Mouse (Mus musculus) embryonic stem cell, embryonic (primary cell): ENCODE measurements at regions not wholly inside any gene's neighbourhood (a gene's known extent, or its start where the extent isn't known, plus 50 kb on each side); places are given as distances from the start of the nearest gene placed in this dataset.

Experiments used
- CTCF ChIA-PET, 4 experiments: fragments of 300-600 bp in 2 of 4; fragments of 350-600 bp in 2 of 4; sonication (Branson Sonifier 250); formaldehyde crosslinking; loops; one replicate each; lab custom pipeline; 2022; ENCODE audit warnings: inconsistent platforms in 2 of 4; lab: Charles Lee
- POLR2A ChIA-PET, 4 experiments: fragments of 300-600 bp in 2 of 4; fragments of 350-600 bp in 2 of 4; sonication (Branson Sonifier 250); formaldehyde crosslinking; loops; one replicate each; lab custom pipeline; 2022; ENCODE audit warnings: antibody characterized with exemption in 4 of 4, inconsistent platforms in 1 of 4; lab: Charles Lee

- ChIA-PET CTCF (interaction anchor here in 1 of 4 experiments (0.9 kb wide), 1 partner anchor 49 kb away, joined by 3 read pairs; no protein-coding TSS in a partner anchor), POLR2A (no interaction called here)
These were observed 61.1 kb upstream of the Xpa start for GRCm38 (mm10) chr4:46257061-46257795.

- ChIA-PET POLR2A (no interaction called here), CTCF (interaction anchor here in 1 of 4 experiments (0.6 kb wide), 1 partner anchor 34 kb away, joined by 3 read pairs; no protein-coding TSS in a partner anchor)
These were observed 62.7 kb upstream of the Xpa start for GRCm38 (mm10) chr4:46258774-46259173.

- ChIA-PET CTCF (interaction anchor here in 1 of 4 experiments (0.6 kb wide), 1 partner anchor 752 kb away, joined by 3 read pairs; no protein-coding TSS in a partner anchor), POLR2A (interaction anchor here in 1 of 4 experiments (0.6 kb wide), 1 partner anchor 18 kb away, joined by 3 read pairs; no protein-coding TSS in a partner anchor)
These were observed 72.6 kb upstream of the Xpa start for GRCm38 (mm10) chr4:46268564-46269247.

GRCm38 (mm10) chr4:46271066-46271465 lies 72.3 kb upstream of the Foxe1 start:
- ChIA-PET CTCF (interaction anchor here in 1 of 4 experiments (1.0 kb wide), 1 partner anchor 119 kb away, joined by 3 read pairs; no protein-coding TSS in a partner anchor), POLR2A (no interaction called here)

- POLR2A ChIA-PET: interaction anchor here in 1 of 4 experiments (0.7 kb wide), 1 partner anchor 48 kb away, joined by 3 read pairs; no protein-coding TSS in a partner anchor
- CTCF ChIA-PET: interaction anchor here in 1 of 4 experiments (0.6 kb wide), 1 partner anchor 43 kb away, joined by 3 read pairs; no protein-coding TSS in a partner anchor
These were observed 67.6 kb upstream of the Foxe1 start for GRCm38 (mm10) chr4:46275773-46276172.

GRCm38 (mm10) chr4:46276851-46277581 lies 66.4 kb upstream of the Foxe1 start:
- ChIA-PET CTCF (interaction anchor here in 1 of 4 experiments (0.6 kb wide), 1 partner anchor 328 kb away, joined by 3 read pairs; no protein-coding TSS in a partner anchor), POLR2A (interaction anchor here in 1 of 4 experiments (0.6 kb wide), 1 partner anchor 53 kb away, joined by 3 read pairs; no protein-coding TSS in a partner anchor)

GRCm38 (mm10) chr4:46286955-46287354 lies 56.5 kb upstream of the Foxe1 start:
- ChIA-PET POLR2A (no interaction called here), CTCF (no interaction called here)

GRCm38 (mm10) chr4:46291620-46292254 lies 51.7 kb upstream of the Foxe1 start:
- CTCF ChIA-PET: no interaction called here
- POLR2A ChIA-PET: no interaction called here
